Mouse (Mus musculus) MEL (cell line): ENCODE measurements around the gene Zfp365. TPM values are rescaled to one million over a fixed set of nuclear protein-coding genes. Genes with fewer than 3 reads are reported as not detected.

Source experiments
- DNase-seq: peaks from one replicate; pipeline ENCODE4 v3.0.0; 2011; ENCODE audit warnings: low read depth, low spot score
- H3K27ac ChIP-seq: 2 replicates; pipeline ENCODE4 v1.5.1; 2012; ENCODE audit warnings: low read depth, mild to moderate bottlenecking, control low read depth, low read length, moderate library complexity; ENCODE audit not compliant: control insufficient read depth
- H3K27me3 ChIP-seq, 2 experiments: fragments of 150-350 bp in 1 of 2; sonication (generic) in 1 of 2; 2 replicates each; pipeline ENCODE4 v1.6.1; 2012; ENCODE audit warnings: low read length in 2 of 2, mild to moderate bottlenecking in 2 of 2, improper control_type of control experiment in 1 of 2, moderate library complexity in 1 of 2; ENCODE audit not compliant: insufficient read depth in 2 of 2, control insufficient read depth in 1 of 2
- H3K36me3 ChIP-seq, 2 experiments: 2 replicates each; pipeline ENCODE4 v1.6.1; 2012 to 2014; ENCODE audit warnings: low read length in 2 of 2, improper control_type of control experiment in 1 of 2, inconsistent platforms in 1 of 2, mild to moderate bottlenecking in 1 of 2; ENCODE audit not compliant: insufficient read depth in 2 of 2, control insufficient read depth in 1 of 2
- H3K4me1 ChIP-seq, 2 experiments: fragments of 150-350 bp in 1 of 2; sonication (generic) in 1 of 2; 2 replicates each; pipeline ENCODE4 v1.6.1; 2012; ENCODE audit warnings: low read length in 2 of 2, improper control_type of control experiment in 1 of 2, mild to moderate bottlenecking in 1 of 2; ENCODE audit not compliant: insufficient read depth in 2 of 2, control insufficient read depth in 1 of 2
- H3K4me3 ChIP-seq, 2 experiments: fragments of 150-350 bp in 1 of 2; sonication (generic) in 1 of 2; 2 replicates each; pipeline ENCODE4 v1.5.1; 2012; ENCODE audit warnings: low read depth in 2 of 2, low read length in 2 of 2, mild to moderate bottlenecking in 2 of 2, moderate library complexity in 2 of 2, control low read depth in 1 of 2, improper control_type of control experiment in 1 of 2; ENCODE audit not compliant: control insufficient read depth in 1 of 2, insufficient read depth in 1 of 2
- H3K79me2 ChIP-seq: 2 replicates; pipeline ENCODE4 v1.6.1; 2012; ENCODE audit warnings: mild to moderate bottlenecking, low read length, moderate library complexity; ENCODE audit not compliant: control insufficient read depth, poor library complexity, insufficient read depth
- H3K9ac ChIP-seq: 2 replicates; pipeline ENCODE4 v1.6.1; 2012; ENCODE audit warnings: low read depth, mild to moderate bottlenecking, control low read depth, low read length, moderate library complexity; ENCODE audit not compliant: control insufficient read depth, poor library complexity, severe bottlenecking
- H3K9me3 ChIP-seq: fragments of 150-350 bp; sonication (generic); replicated peaks from 2 replicates; pipeline ENCODE4 v1.6.1; 2012; ENCODE audit warnings: mild to moderate bottlenecking, low read length, improper control_type of control experiment, moderate library complexity; ENCODE audit not compliant: insufficient read depth
- CHD1 ChIP-seq: IDR thresholded peaks from 2 replicates; pipeline ENCODE4 v1.6.1; 2012; ENCODE audit warnings: low read depth, mild to moderate bottlenecking, inconsistent platforms, low read length, improper control_type of control experiment
- CHD2 ChIP-seq: IDR thresholded peaks from 2 replicates; pipeline ENCODE4 v1.6.1; 2011; ENCODE audit warnings: low read length, improper control_type of control experiment
- CTCF ChIP-seq, 3 experiments: IDR thresholded peaks in 2 of 3; conservative IDR thresholded peaks in 1 of 3; 2 replicates each; pipeline ENCODE4 v1.5.1; 2011 to 2012; ENCODE audit warnings: low read length in 3 of 3, low read depth in 2 of 3, mild to moderate bottlenecking in 2 of 3, improper control_type of control experiment in 1 of 3, inconsistent platforms in 1 of 3, mixed read lengths in 1 of 3, moderate library complexity in 1 of 3; ENCODE audit not compliant: control insufficient read depth in 1 of 3, insufficient read depth in 1 of 3, poor library complexity in 1 of 3, severe bottlenecking in 1 of 3
- E2F4 ChIP-seq: IDR thresholded peaks from 2 replicates; pipeline ENCODE4 v1.6.1; 2011; ENCODE audit warnings: low read depth, low read length, improper control_type of control experiment, borderline replicate concordance
- EP300 ChIP-seq, 2 experiments: IDR thresholded peaks; 2 replicates each; pipeline ENCODE4 v1.6.1; 2011; ENCODE audit warnings: improper control_type of control experiment in 2 of 2, low read length in 2 of 2, low read depth in 1 of 2, mild to moderate bottlenecking in 1 of 2
- GABPA ChIP-seq: IDR thresholded peaks from 2 replicates; pipeline ENCODE4 v1.6.1; 2012; ENCODE audit warnings: low read depth, mild to moderate bottlenecking, inconsistent platforms, low read length, improper control_type of control experiment, moderate library complexity
- GATA1 ChIP-seq: IDR thresholded peaks from 2 replicates; pipeline ENCODE4 v1.6.1; 2011; ENCODE audit warnings: low read depth, low read length, improper control_type of control experiment
- HCFC1 ChIP-seq: IDR thresholded peaks from 2 replicates; pipeline ENCODE4 v1.6.1; 2012; ENCODE audit warnings: low read depth, mild to moderate bottlenecking, inconsistent platforms, low read length, improper control_type of control experiment, moderate library complexity
- JUND ChIP-seq: IDR thresholded peaks from 2 replicates; pipeline ENCODE4 v1.6.1; 2011; ENCODE audit warnings: low read depth, mild to moderate bottlenecking, improper control_type of control experiment, low read length
- MAFK ChIP-seq: IDR thresholded peaks from 2 replicates; pipeline ENCODE4 v1.6.1; 2011; ENCODE audit warnings: low read depth, mild to moderate bottlenecking, low read length, improper control_type of control experiment, borderline replicate concordance
- MAX ChIP-seq: IDR thresholded peaks from 2 replicates; pipeline ENCODE4 v1.6.1; 2011; ENCODE audit warnings: low read length, improper control_type of control experiment
- MAZ ChIP-seq: IDR thresholded peaks from 2 replicates; pipeline ENCODE4 v1.6.1; 2012; ENCODE audit warnings: low read depth, mild to moderate bottlenecking, inconsistent platforms, low read length, improper control_type of control experiment
- MXI1 ChIP-seq: IDR thresholded peaks from 2 replicates; pipeline ENCODE4 v1.6.1; 2011; ENCODE audit warnings: mild to moderate bottlenecking, low read depth, low read length, improper control_type of control experiment
- MYC ChIP-seq: IDR thresholded peaks from 2 replicates; pipeline ENCODE4 v1.6.1; 2011; ENCODE audit warnings: low read depth, mild to moderate bottlenecking, low read length, improper control_type of control experiment, moderate library complexity
- POLR2A ChIP-seq, 2 experiments: IDR thresholded peaks; 2 replicates each; pipeline ENCODE4 v1.6.1; 2011 to 2012; ENCODE audit warnings: low read length in 2 of 2, mild to moderate bottlenecking in 2 of 2, control low read depth in 1 of 2, improper control_type of control experiment in 1 of 2, low read depth in 1 of 2, moderate library complexity in 1 of 2; ENCODE audit not compliant: control insufficient read depth in 1 of 2, insufficient read depth in 1 of 2, poor library complexity in 1 of 2
- POLR2AphosphoS2 ChIP-seq: IDR thresholded peaks from 2 replicates; pipeline ENCODE4 v1.6.1; 2011; ENCODE audit warnings: low read length, improper control_type of control experiment
- POLR2AphosphoS5 ChIP-seq: IDR thresholded peaks from 2 replicates; pipeline ENCODE4 v1.6.1; 2012; ENCODE audit warnings: low read depth, borderline replicate concordance, mild to moderate bottlenecking, inconsistent platforms, low read length, moderate library complexity, mixed read lengths
- RAD21 ChIP-seq: IDR thresholded peaks from 2 replicates; pipeline ENCODE4 v1.6.1; 2011; ENCODE audit warnings: mild to moderate bottlenecking, low read depth, low read length, improper control_type of control experiment
- SIN3A ChIP-seq: IDR thresholded peaks from 2 replicates; pipeline ENCODE4 v1.6.1; 2012; ENCODE audit warnings: low read length, improper control_type of control experiment, inconsistent platforms
- TCF12 ChIP-seq: IDR thresholded peaks from 2 replicates; pipeline ENCODE4 v1.6.1; 2014; ENCODE audit warnings: low read depth, mild to moderate bottlenecking, inconsistent platforms, low read length, improper control_type of control experiment, moderate library complexity
- USF1 ChIP-seq: IDR thresholded peaks from 2 replicates; pipeline ENCODE4 v1.6.1; 2014; ENCODE audit warnings: low read depth, mild to moderate bottlenecking, inconsistent platforms, low read length, improper control_type of control experiment, moderate library complexity
- USF2 ChIP-seq, 2 experiments: IDR thresholded peaks; 2 replicates each; pipeline ENCODE4 v1.6.1; 2011 to 2012; ENCODE audit warnings: improper control_type of control experiment in 2 of 2, low read length in 2 of 2, borderline replicate concordance in 1 of 2, inconsistent platforms in 1 of 2, low read depth in 1 of 2, mild to moderate bottlenecking in 1 of 2; ENCODE audit not compliant: insufficient read depth in 1 of 2
- ZC3H11A ChIP-seq: IDR thresholded peaks from 2 replicates; pipeline ENCODE4 v1.6.1; 2012; ENCODE audit warnings: low read depth, mild to moderate bottlenecking, inconsistent platforms, low read length, improper control_type of control experiment
- polyA plus RNA-seq, 2 experiments: library from polyadenylated mRNA; stranded (reverse) in 1 of 2; unstranded in 1 of 2; fragments of >175 nt in 1 of 2; fragments of >200 nt in 1 of 2; gene quantifications; 2 replicates each; pipeline versions ENCODE4 v1.2.1 to v1.2.4; 2012; ENCODE audit warnings: low replicate concordance in 2 of 2, low read depth in 1 of 2; ENCODE audit not compliant: insufficient read length in 2 of 2, insufficient read depth in 1 of 2, missing spikeins in 1 of 2
- total RNA-seq: library from RNA; depleted of rRNA; stranded (reverse); fragments of 300-350 nt; gene quantifications from 2 replicates; pipeline ENCODE4 v1.2.3, GENCODE M21; 2012

Gene Zfp365
- total and polyA plus RNA-seq, 3 experiments: not detected

- no peaks in the 10 kb centered on the region for H3K9me3 ChIP-seq
- H3K36me3 ChIP-seq: no peaks in the 10 kb centered on the region
- H3K4me3 ChIP-seq: no peak overlapping the region
- DNase-seq: no peak
- no peak overlapping the region for H3K27ac ChIP-seq
- H3K9ac ChIP-seq: no peak overlapping the region
- H3K27me3 ChIP-seq: no peaks in the 10 kb centered on the region
- no peaks in the 10 kb centered on the region for H3K4me1 ChIP-seq
- H3K79me2 ChIP-seq: no peaks in the 10 kb centered on the region
- TF ChIP-seq MXI1: no peak
- TF ChIP-seq HCFC1: no peak
- no peak for TF ChIP-seq CHD2
- TF ChIP-seq POLR2AphosphoS2: no peak
- TF ChIP-seq MYC: no peak
- TF ChIP-seq GABPA: no peak
Observed at GRCm38 (mm10) chr10:67868234-67868633, 44.2 kb downstream of the Zfp365 start.

GRCm38 (mm10) chr10:67865841-67866240 lies 46.6 kb downstream of the Zfp365 start:
- no peak for TF ChIP-seq GATA1
- no peak for TF ChIP-seq SIN3A
- TF ChIP-seq MAX: no peak
- TF ChIP-seq TCF12: no peak
- no peak for TF ChIP-seq USF1
- TF ChIP-seq HCFC1: no peak
- no peak for TF ChIP-seq EP300 (IDR thresholded peaks at IDR 0.05; ENCODE audit: low read depth in 1 of 2, low read length in 2 of 2)
- TF ChIP-seq POLR2A (IDR thresholded peaks at IDR 0.05; ENCODE audit: control insufficient read depth in 1 of 2, insufficient read depth in 1 of 2, low read depth in 1 of 2, low read length in 2 of 2, poor library complexity in 1 of 2): no peak
- TF ChIP-seq USF2 (IDR thresholded peaks at IDR 0.05; ENCODE audit: borderline replicate concordance in 1 of 2, insufficient read depth in 1 of 2, low read depth in 1 of 2, low read length in 2 of 2): no peak
- TF ChIP-seq CHD1: no peak
- no peak for TF ChIP-seq MAFK
- no peak for TF ChIP-seq MAZ
- no peak for TF ChIP-seq MYC
- H3K36me3 ChIP-seq: no peaks in the 10 kb centered on the region

GRCm38 (mm10) chr10:67865063-67865462 lies 47.4 kb downstream of the Zfp365 start:
- Histone ChIP-seq H3K79me2 (no peaks in the 10 kb centered on the region), H3K36me3 (no peaks in the 10 kb centered on the region), H3K4me3 (no peak overlapping the region), H3K4me1 (no peaks in the 10 kb centered on the region), H3K27me3 (no peaks in the 10 kb centered on the region), H3K9ac (no peak overlapping the region), H3K9me3 (no peaks in the 10 kb centered on the region), H3K27ac (no peak overlapping the region)
- DNase-seq: no peak
- TF ChIP-seq GABPA (no peak), JUND (no peak), HCFC1 (no peak), ZC3H11A (no peak), MAFK (no peak), CTCF (IDR thresholded peaks at IDR 0.05 in 2 of 3, conservative IDR thresholded peaks at IDR 0.05 in 1 of 3; ENCODE audit: control insufficient read depth in 1 of 3, insufficient read depth in 1 of 3, low read depth in 2 of 3, low read length in 3 of 3, poor library complexity in 1 of 3, severe bottlenecking in 1 of 3) (no peak), CHD2 (no peak), E2F4 (no peak), POLR2A (IDR thresholded peaks at IDR 0.05; ENCODE audit: control insufficient read depth in 1 of 2, insufficient read depth in 1 of 2, low read depth in 1 of 2, low read length in 2 of 2, poor library complexity in 1 of 2) (no peak), RAD21 (no peak), POLR2AphosphoS5 (no peak)

More at GRCm38 (mm10) chr10:67865841-67866240, 46.6 kb downstream of the Zfp365 start:
- no peak for DNase-seq
- no peak overlapping the region for H3K27ac ChIP-seq
- no peaks in the 10 kb centered on the region for H3K79me2 ChIP-seq
- H3K27me3 ChIP-seq: no peaks in the 10 kb centered on the region
- no peak overlapping the region for H3K9ac ChIP-seq
- H3K4me1 ChIP-seq: no peaks in the 10 kb centered on the region
- H3K9me3 ChIP-seq: no peaks in the 10 kb centered on the region
- H3K4me3 ChIP-seq: no peak overlapping the region
